Mouse (Mus musculus): ENCODE data around the gene Dalrd3. TPM values are rescaled to one million over a fixed set of nuclear protein-coding genes. Genes with fewer than 3 reads are reported as not detected.

Dalrd3 gene
- total and polyA plus RNA-seq, 3 experiments, result 85.8 to 126 TPM; not detected in 1

DNA sequence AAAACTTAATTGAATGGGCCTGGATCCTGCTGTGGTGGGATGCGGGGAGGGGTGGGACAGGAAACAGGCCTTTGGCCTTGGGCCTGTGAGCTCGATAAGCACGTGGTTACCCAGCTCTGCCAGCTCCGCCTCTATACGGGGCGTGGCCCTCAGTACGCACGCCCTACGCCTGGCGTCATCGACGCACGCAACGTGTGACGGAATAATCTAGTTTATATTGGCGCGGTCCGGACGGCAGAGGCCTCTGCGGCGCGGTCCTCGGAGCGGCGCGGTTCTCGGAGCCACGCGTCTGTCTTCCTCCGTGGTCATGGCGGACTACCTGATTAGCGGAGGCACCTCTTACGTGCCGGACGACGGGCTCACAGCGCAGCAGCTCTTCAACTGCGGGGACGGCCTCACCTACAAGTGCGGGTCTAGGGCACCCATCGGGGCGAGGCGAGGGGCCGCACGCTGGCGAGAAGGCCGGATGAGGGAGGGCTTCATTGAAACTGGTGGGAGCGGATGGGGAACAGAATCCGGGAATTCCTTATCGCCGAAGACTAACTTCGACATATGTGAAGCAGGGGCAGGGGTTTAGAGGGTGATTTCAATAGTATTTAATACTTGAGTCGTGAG lies 9.4 kb upstream of the Dalrd3 start, which contains the start of gene Impdh2:
Gene Impdh2 (plus strand): TSS at position 60 of the 615 bp plus-strand sequence.
- peaks cover 21 to 26% of the 10 kb centered on the region in 2 experiments for H3K36me3 ChIP-seq (ENCODE audit: control insufficient read depth in 1 of 2, insufficient read depth in 2 of 2, low read length in 2 of 2)
- DNase-seq (ENCODE audit: low read depth, low spot score), result peak; percentile 99
- H3K27ac ChIP-seq (ENCODE audit: control insufficient read depth, low read depth, low read length), result peak within 1 kb of the TSS; percentile 73
- no peaks in the 10 kb centered on the region for H3K9me3 ChIP-seq (replicated peaks; ENCODE audit: insufficient read depth, low read length)
- H3K4me3 ChIP-seq (ENCODE audit: control insufficient read depth in 1 of 2, insufficient read depth in 1 of 2, low read depth in 2 of 2, low read length in 2 of 2), result peak within 1 kb of the TSS; percentile 74 to 95
- peak within 1 kb of the TSS; percentile 94 for H3K9ac ChIP-seq (ENCODE audit: control insufficient read depth, low read depth, low read length, poor library complexity, severe bottlenecking)
- peaks cover 20% of the 10 kb centered on the region for H3K79me2 ChIP-seq (ENCODE audit: control insufficient read depth, insufficient read depth, low read length, poor library complexity)
- H3K4me1 ChIP-seq (ENCODE audit: control insufficient read depth in 1 of 2, insufficient read depth in 2 of 2, low read length in 2 of 2), result peaks cover 0 to 26% of the 10 kb centered on the region in 2 experiments; a peak in 3 of 4 replicates
- no peaks in the 10 kb centered on the region for H3K27me3 ChIP-seq (ENCODE audit: control insufficient read depth in 1 of 2, insufficient read depth in 2 of 2, low read length in 2 of 2)
- no peak for TF ChIP-seq MEF2A (IDR thresholded peaks at IDR 0.05; ENCODE audit: extremely low read depth, insufficient replicate concordance, low read depth, low read length, poor library complexity, severe bottlenecking)
- no peak for TF ChIP-seq RAD21 (IDR thresholded peaks at IDR 0.05; ENCODE audit: low read depth, low read length)
- no peak for TF ChIP-seq RCOR1 (IDR thresholded peaks at IDR 0.05; ENCODE audit: low read depth, low read length)
- peak; percentile 100 for TF ChIP-seq MAX (IDR thresholded peaks at IDR 0.05; ENCODE audit: low read length)
- TF ChIP-seq POLR2AphosphoS2 (IDR thresholded peaks at IDR 0.05; ENCODE audit: low read length), result peak; percentile 98
- TF ChIP-seq POLR2AphosphoS5 (IDR thresholded peaks at IDR 0.05; ENCODE audit: borderline replicate concordance, low read depth, low read length), result peak; percentile 95
- peak; percentile 47; the same call in 1 of the 2 replicates for TF ChIP-seq KAT2A (conservative IDR thresholded peaks at IDR 0.05; ENCODE audit: low read depth, low read length)
- TF ChIP-seq UBTF (IDR thresholded peaks at IDR 0.05; ENCODE audit: borderline replicate concordance, insufficient read depth, low read depth, low read length), result no peak
- peak; percentile 73 for TF ChIP-seq ETS1 (IDR thresholded peaks at IDR 0.05; ENCODE audit: low read depth, low read length)
- peak in 1 of 2 experiments; percentile 14; a peak in 1 of 4 replicates for TF ChIP-seq USF2 (IDR thresholded peaks at IDR 0.05; ENCODE audit: borderline replicate concordance in 1 of 2, insufficient read depth in 1 of 2, low read depth in 1 of 2, low read length in 2 of 2)
- TF ChIP-seq TBP (IDR thresholded peaks at IDR 0.05; ENCODE audit: low read depth, low read length), result peak; percentile 81
- peak; percentile 86 for TF ChIP-seq USF1 (IDR thresholded peaks at IDR 0.05; ENCODE audit: low read depth, low read length)
- no peak for TF ChIP-seq CHD1 (IDR thresholded peaks at IDR 0.05; ENCODE audit: low read depth, low read length)
- no peak for TF ChIP-seq CTCF (IDR thresholded peaks at IDR 0.05 in 2 of 3, conservative IDR thresholded peaks at IDR 0.05 in 1 of 3; ENCODE audit: control insufficient read depth in 1 of 3, insufficient read depth in 1 of 3, low read depth in 2 of 3, low read length in 3 of 3, poor library complexity in 1 of 3, severe bottlenecking in 1 of 3)
- TF ChIP-seq ZMIZ1 (IDR thresholded peaks at IDR 0.05; ENCODE audit: low read depth, low read length), result peak; percentile 90
- TF ChIP-seq HCFC1 (IDR thresholded peaks at IDR 0.05; ENCODE audit: low read depth, low read length), result peak; percentile 80
- TF ChIP-seq ZNF384 (IDR thresholded peaks at IDR 0.05; ENCODE audit: low read depth, low read length), result no peak
- TF ChIP-seq POLR2A (IDR thresholded peaks at IDR 0.05; ENCODE audit: control insufficient read depth in 1 of 2, insufficient read depth in 1 of 2, low read depth in 1 of 2, low read length in 2 of 2, poor library complexity in 1 of 2), result peak; percentile 95 to 98
- 0 out of 2 replicates have a peak, but pooled peaks have one; percentile 4 for TF ChIP-seq SMC3 (IDR thresholded peaks at IDR 0.05; ENCODE audit: low read depth, low read length)
- TF ChIP-seq NRF1 (IDR thresholded peaks at IDR 0.05; ENCODE audit: insufficient read depth, low read depth, low read length, poor library complexity, severe bottlenecking), result peak; percentile 54; the same call in 1 of the 2 replicates
- TF ChIP-seq TCF12 (IDR thresholded peaks at IDR 0.05; ENCODE audit: low read depth, low read length), result peak; percentile 51
- peak; percentile 71 for TF ChIP-seq TAL1 (IDR thresholded peaks at IDR 0.05; ENCODE audit: low read length)
- no peak for TF ChIP-seq MYB (IDR thresholded peaks at IDR 0.05; ENCODE audit: low read depth, low read length)
- peak; percentile 63; the same call in 1 of the 2 replicates for TF ChIP-seq BHLHE40 (IDR thresholded peaks at IDR 0.05; ENCODE audit: borderline replicate concordance, low read depth, low read length)
- peak; percentile 85; the same call in 1 of the 2 replicates for TF ChIP-seq MAZ (IDR thresholded peaks at IDR 0.05; ENCODE audit: low read depth, low read length)
- TF ChIP-seq GABPA (IDR thresholded peaks at IDR 0.05; ENCODE audit: low read depth, low read length), result no peak
- TF ChIP-seq EP300 (IDR thresholded peaks at IDR 0.05; ENCODE audit: low read depth in 1 of 2, low read length in 2 of 2), result peak in 1 of 2 experiments; percentile 60; a peak in 2 of 4 replicates
- TF ChIP-seq E2F4 (IDR thresholded peaks at IDR 0.05; ENCODE audit: borderline replicate concordance, low read depth, low read length), result no peak
- TF ChIP-seq MYC (IDR thresholded peaks at IDR 0.05; ENCODE audit: low read depth, low read length), result peak; percentile 99
- TF ChIP-seq JUND (IDR thresholded peaks at IDR 0.05; ENCODE audit: low read depth, low read length), result no peak
- TF ChIP-seq ZC3H11A (IDR thresholded peaks at IDR 0.05; ENCODE audit: low read depth, low read length), result no peak
- no peak for TF ChIP-seq MAFK (IDR thresholded peaks at IDR 0.05; ENCODE audit: borderline replicate concordance, low read depth, low read length)
- peak; percentile 97 for TF ChIP-seq SIN3A (IDR thresholded peaks at IDR 0.05; ENCODE audit: low read length)
- no peak for TF ChIP-seq ZKSCAN1 (IDR thresholded peaks at IDR 0.05; ENCODE audit: low read depth, low read length)
- TF ChIP-seq ELF1 (IDR thresholded peaks at IDR 0.05; ENCODE audit: low read depth, low read length), result peak; percentile 42; the same call in 1 of the 2 replicates
